Mouse (Mus musculus): ENCODE data around the gene Il18.

GRCm38 (mm10) chr9:50537295-50537694, 17.3 kb upstream of the Il18 start:
- TF ChIP-seq CTCF (IDR thresholded peaks at IDR 0.05; ENCODE audit: extremely low read depth, insufficient read depth, insufficient read length, insufficient replicate concordance): no peak
- no peak for TF ChIP-seq POLR2A (IDR thresholded peaks at IDR 0.05; ENCODE audit: low read depth, low read length)

All from spleen, adult 2 months (tissue).